Mouse (Mus musculus) forebrain, postnatal 0 days (tissue): ENCODE data around the gene Bag2. TPM values are rescaled to one million over a fixed set of nuclear protein-coding genes. Genes with fewer than 3 reads are reported as not detected.

Source experiments
- ATAC-seq: fragments of 200-750 bp; cut with Nextera tagmentation; 2 replicates; pipeline ENCODE4 v1.8.0; 2017; ENCODE audit warnings: mild to moderate bottlenecking, moderate library complexity
- DNase-seq: peaks from one replicate; pipeline ENCODE4 v3.0.0-alpha.2; 2015
- H3K27ac ChIP-seq: fragments of 300-500 bp; sonication (generic); 2 replicates; pipeline ENCODE4 v1.5.1; 2014; ENCODE audit warnings: low read depth, mild to moderate bottlenecking, antibody characterized with exemption, low read length, moderate library complexity, mixed read lengths
- H3K27me3 ChIP-seq: fragments of 300-500 bp; sonication (generic); 2 replicates; pipeline ENCODE4 v1.6.1; 2014; ENCODE audit warnings: mild to moderate bottlenecking, low read length, mixed read lengths; ENCODE audit not compliant: insufficient read depth
- H3K36me3 ChIP-seq: fragments of 300-500 bp; sonication (generic); 2 replicates; pipeline ENCODE4 v1.6.1; 2014; ENCODE audit warnings: mild to moderate bottlenecking, moderate library complexity; ENCODE audit not compliant: insufficient read depth
- H3K4me1 ChIP-seq: fragments of 300-500 bp; sonication (generic); 2 replicates; pipeline ENCODE4 v1.6.1; 2014; ENCODE audit warnings: antibody characterized with exemption; ENCODE audit not compliant: insufficient read depth
- H3K4me2 ChIP-seq: fragments of 300-500 bp; sonication (generic); 2 replicates; pipeline ENCODE4 v1.6.1; 2014; ENCODE audit warnings: low read depth, mild to moderate bottlenecking, moderate library complexity
- H3K4me3 ChIP-seq: fragments of 300-500 bp; sonication (generic); 2 replicates; pipeline ENCODE4 v1.5.1; 2014; ENCODE audit warnings: low read depth, low read length, mixed read lengths
- H3K9ac ChIP-seq: fragments of 300-500 bp; sonication (generic); 2 replicates; pipeline ENCODE4 v1.6.1; 2014; ENCODE audit warnings: mild to moderate bottlenecking
- H3K9me3 ChIP-seq: fragments of 300-500 bp; sonication (generic); 2 replicates; pipeline ENCODE4 v1.6.1; 2016; ENCODE audit warnings: low read length
- CTCF ChIP-seq: sonication (generic); IDR thresholded peaks from 2 replicates; pipeline ENCODE4 v1.5.1; 2016; ENCODE audit warnings: antibody characterized with exemption, control low read depth, low read depth
- WGBS: fragments of 180-500 bp; shearing (Covaris S2); extraction: QIAGEN DNeasy Blood & Tissue Kit; methylation state at CpG from one replicate; pipeline ENCODE4 v1.1.7; 2014; 5-methylcytosine and 5-hydroxymethylcytosine counted together
- polyA plus RNA-seq: library from polyadenylated mRNA; unstranded; fragments of >200 nt; fragmentation: Nextera tagmentation; extraction: Ambion mirVana; gene quantifications from 2 replicates; pipeline ENCODE4 v1.2.1, GENCODE M21; 2015
- total RNA-seq: library from RNA; depleted of rRNA; stranded (reverse); fragments of >200 nt; gene quantifications from 2 replicates; pipeline ENCODE4 v1.2.3, GENCODE M21; 2014

Bag2 gene
- total and polyA plus RNA-seq, 2 experiments from 2014 or later = 26.5 to 29.0 TPM

DNA sequence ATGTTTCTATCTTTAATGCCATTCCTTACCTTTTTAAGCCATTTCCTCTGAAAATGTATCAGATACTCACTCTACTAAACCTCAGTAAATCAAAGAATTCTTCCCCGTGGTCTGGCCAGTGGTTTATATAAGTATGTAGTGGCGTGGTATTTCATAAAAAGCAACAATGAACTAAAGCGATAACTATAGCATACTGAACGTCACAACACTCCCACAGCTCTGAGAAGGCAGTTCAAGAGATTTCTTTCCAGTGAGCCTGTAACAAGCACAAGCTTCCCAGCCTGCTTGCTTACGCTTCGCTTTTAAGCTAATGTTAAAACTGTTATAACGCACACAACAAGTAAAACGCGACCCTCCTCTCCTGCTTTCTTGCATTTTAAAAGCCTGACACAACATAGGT lies 14.5 kb upstream of the Bag2 start:
- Histone ChIP-seq H3K27ac (no peak overlapping the region), H3K4me2 (no peak overlapping the region), H3K36me3 (peaks cover 44% of the 10 kb centered on the region), H3K27me3 (no peaks in the 10 kb centered on the region), H3K4me1 (no peaks in the 10 kb centered on the region), H3K9me3 (no peaks in the 10 kb centered on the region), H3K4me3 (no peak overlapping the region), H3K9ac (no peak overlapping the region)
- ATAC-seq = no peak
- no peak for TF ChIP-seq CTCF
- WGBS = 93% methylated on average over 9 of the region's 9 CpGs
- no peak for DNase-seq

GRCm38 (mm10) chr1:33771621-33772020 lies 14.0 kb upstream of the Bag2 start:
- DNase-seq (no peak), ATAC-seq (no peak)
- no peak overlapping the region for H3K4me3 ChIP-seq
- 93% methylated on average over 10 of the region's 10 CpGs for WGBS
- peaks cover 39% of the 10 kb centered on the region for H3K36me3 ChIP-seq
- TF ChIP-seq CTCF = no peak
- H3K27ac ChIP-seq = no peak overlapping the region
- no peak overlapping the region for H3K9ac ChIP-seq
- no peaks in the 10 kb centered on the region for H3K4me1 ChIP-seq
- H3K9me3 ChIP-seq = no peaks in the 10 kb centered on the region
- no peaks in the 10 kb centered on the region for H3K27me3 ChIP-seq
- H3K4me2 ChIP-seq = no peak overlapping the region

DNA sequence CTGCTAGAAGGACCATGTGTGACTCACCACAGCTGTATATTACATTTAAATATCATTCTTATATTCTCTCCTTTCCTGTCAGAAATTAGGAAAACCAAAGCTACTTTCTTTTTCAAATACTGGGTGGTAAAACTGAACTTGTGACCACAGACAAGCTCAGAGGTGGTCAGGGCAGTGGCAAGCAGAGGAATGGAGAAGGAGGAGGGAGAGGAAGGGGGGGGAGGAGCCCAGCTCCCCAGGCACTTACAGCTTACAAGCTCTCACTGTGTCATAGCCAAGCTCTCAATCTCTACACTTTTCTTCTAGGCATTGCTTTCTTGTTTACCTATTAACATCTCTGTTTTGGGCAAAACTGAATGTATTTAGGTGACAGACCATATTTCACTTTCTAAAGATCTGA lies 11.2 kb upstream of the Bag2 start:
- Histone ChIP-seq H3K4me3 (no peak overlapping the region), H3K4me2 (no peak overlapping the region), H3K9ac (no peak overlapping the region), H3K27me3 (no peaks in the 10 kb centered on the region), H3K27ac (no peak overlapping the region), H3K9me3 (no peaks in the 10 kb centered on the region), H3K36me3 (peaks cover 30% of the 10 kb centered on the region), H3K4me1 (no peaks in the 10 kb centered on the region)
- ATAC-seq (no peak), DNase-seq (no peak)
- no peak for TF ChIP-seq CTCF

- WGBS = 86% methylated on average over 1 of the region's 1 CpGs
- Histone ChIP-seq H3K9me3 (no peaks in the 10 kb centered on the region), H3K4me2 (no peak overlapping the region), H3K4me1 (no peaks in the 10 kb centered on the region), H3K27ac (no peak overlapping the region), H3K9ac (no peak overlapping the region), H3K27me3 (no peaks in the 10 kb centered on the region), H3K36me3 (peaks cover 30% of the 10 kb centered on the region), H3K4me3 (no peak overlapping the region)
- ATAC-seq (no peak), DNase-seq (no peak)
- TF ChIP-seq CTCF = no peak
Observed at GRCm38 (mm10) chr1:33768091-33768787, 10.6 kb upstream of the Bag2 start.

GRCm38 (mm10) chr1:33766520-33767508 lies 9.2 kb upstream of the Bag2 start:
- Histone ChIP-seq H3K4me2 (no peak overlapping the region), H3K27me3 (no peaks in the 10 kb centered on the region), H3K27ac (no peak overlapping the region), H3K4me1 (no peaks in the 10 kb centered on the region), H3K4me3 (no peak overlapping the region), H3K36me3 (peaks cover 27% of the 10 kb centered on the region), H3K9me3 (no peaks in the 10 kb centered on the region), H3K9ac (no peak overlapping the region)
- WGBS = 68% methylated on average over 16 of the region's 16 CpGs
- no peak for TF ChIP-seq CTCF
- ATAC-seq (no peak), DNase-seq (no peak)

GRCm38 (mm10) chr1:33765468-33766080 lies 8.0 kb upstream of the Bag2 start:
- DNase-seq (no peak), ATAC-seq (no peak)
- Histone ChIP-seq H3K4me3 (no peak overlapping the region), H3K4me2 (no peak overlapping the region), H3K9ac (no peak overlapping the region), H3K27ac (no peak overlapping the region), H3K4me1 (no peaks in the 10 kb centered on the region), H3K27me3 (no peaks in the 10 kb centered on the region), H3K9me3 (no peaks in the 10 kb centered on the region), H3K36me3 (peaks cover 23% of the 10 kb centered on the region)
- WGBS = 91% methylated on average over 11 of the region's 11 CpGs
- no peak for TF ChIP-seq CTCF
